Mouse (Mus musculus) lung, postnatal 10 days (tissue): ENCODE results near the gene Abcb4.
A peak's percentile ranks its signal among the peaks of the same experiment; 100 is the strongest.
"Not testable (repeated sequence)": the region's sequence is repeated elsewhere in the genome, so short reads cannot be mapped to it uniquely, and the experiment has no call there.

Experiments
- DNase-seq: peaks from one replicate; pipeline ENCODE4 v3.0.0; 2021

Abcb4 gene

DNA sequence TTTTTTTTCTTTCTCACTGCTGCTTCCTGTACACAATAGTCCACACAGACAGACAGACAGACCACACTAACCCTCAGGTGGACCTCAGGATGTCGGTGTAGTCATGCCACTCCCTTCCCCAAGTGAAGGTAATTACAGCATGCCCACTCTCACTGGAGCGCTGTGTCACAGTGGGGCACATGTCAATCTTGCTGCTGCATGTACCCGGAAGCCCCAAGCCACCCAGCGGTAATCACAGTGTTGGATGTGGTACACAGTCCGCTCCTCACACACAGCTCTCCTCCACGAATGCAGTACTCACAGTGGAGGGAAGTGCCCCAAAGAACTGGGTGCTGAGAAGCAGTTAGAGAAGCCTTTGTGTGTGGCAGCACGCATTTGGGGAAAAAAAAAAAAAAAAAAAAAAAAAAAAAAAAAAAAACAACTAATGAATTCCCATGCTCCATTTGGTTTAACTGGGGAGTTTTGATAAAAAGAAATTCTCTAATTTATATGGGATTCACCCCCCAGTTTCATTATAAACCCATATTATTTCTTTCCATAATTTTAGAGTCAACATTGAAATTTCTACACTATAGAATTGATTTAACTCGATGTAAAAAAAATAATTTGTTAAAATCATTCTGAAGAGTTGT is 18.2 kb downstream of the Abcb4 start:
- no peak for DNase-seq

DNA sequence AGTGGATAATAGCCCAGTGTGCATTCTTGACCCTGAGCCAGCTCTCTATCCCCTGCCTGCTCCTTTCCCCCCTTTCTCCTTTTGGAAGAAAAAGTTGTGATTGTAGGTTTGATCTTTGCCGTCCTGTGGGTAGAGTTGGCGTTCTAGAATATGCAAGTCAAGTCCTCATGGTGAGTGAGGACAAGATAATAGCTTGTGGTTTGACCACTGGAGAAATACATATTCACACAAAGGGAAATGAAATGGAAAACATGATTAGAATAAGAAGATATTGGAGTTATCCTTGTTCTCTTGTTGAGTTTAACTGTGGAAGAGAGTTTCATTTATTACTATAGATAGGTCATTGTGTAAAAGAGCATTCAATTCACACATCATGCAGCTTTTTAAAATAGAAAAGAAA is 22.9 kb downstream of the Abcb4 start:
- no peak for DNase-seq

DNA sequence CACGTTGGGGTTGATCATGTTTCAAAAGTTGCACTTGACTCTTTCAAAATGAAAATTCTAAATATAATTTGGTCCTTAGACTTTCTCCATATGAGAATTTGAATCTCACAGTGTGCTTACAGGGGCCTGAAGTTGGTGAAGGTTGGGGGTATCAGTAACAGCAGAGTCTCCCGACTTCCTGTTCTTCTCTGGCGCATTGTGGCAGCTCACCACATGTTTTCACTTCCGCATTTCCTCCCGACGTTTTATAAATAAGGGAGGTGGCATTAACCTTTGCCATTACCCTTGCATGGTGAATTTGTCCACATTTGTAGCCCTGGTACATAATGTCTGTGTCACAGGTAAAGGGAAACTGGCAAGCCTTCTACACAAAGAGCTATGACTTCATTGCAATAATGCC is 23.6 kb downstream of the Abcb4 start:
- DNase-seq, result no peak

DNA sequence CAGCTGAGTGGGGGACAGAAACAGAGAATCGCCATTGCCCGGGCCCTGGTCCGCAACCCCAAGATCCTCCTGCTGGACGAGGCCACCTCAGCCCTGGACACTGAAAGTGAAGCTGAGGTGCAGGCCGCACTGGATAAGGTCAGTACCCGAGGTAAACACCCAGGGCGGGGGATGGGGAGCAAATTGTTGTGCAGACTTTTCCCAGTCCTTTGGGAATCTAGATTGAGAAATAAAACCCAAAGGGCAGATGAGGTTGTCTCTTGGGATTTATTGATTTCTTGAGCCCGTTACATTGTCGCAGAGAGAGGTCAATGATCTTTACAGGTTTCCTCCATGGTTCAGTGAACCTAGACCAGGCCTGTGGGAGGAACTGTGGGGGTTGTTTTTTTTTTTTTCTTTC is 34.9 kb downstream of the Abcb4 start:
- no peak for DNase-seq

DNA sequence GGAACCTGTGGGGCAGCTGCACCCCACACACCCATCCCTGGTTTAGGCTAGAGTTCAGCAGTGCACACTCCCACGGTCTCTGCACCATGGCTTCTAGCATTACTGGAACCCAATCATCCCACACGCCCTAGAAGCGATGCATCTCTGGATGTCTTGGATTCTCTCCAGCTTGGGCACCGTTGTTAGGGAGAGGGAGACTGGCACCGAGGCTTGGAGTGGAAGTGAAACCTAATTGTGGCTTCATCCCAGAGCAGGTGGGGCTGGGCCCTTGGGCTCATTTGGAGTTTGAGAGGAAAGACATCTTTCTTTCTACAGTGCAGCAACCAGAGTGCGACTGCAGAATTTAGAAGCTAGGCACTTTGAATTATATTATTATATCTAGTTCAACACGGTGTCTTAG is 44.4 kb downstream of the Abcb4 start:
- DNase-seq, result no peak

DNA sequence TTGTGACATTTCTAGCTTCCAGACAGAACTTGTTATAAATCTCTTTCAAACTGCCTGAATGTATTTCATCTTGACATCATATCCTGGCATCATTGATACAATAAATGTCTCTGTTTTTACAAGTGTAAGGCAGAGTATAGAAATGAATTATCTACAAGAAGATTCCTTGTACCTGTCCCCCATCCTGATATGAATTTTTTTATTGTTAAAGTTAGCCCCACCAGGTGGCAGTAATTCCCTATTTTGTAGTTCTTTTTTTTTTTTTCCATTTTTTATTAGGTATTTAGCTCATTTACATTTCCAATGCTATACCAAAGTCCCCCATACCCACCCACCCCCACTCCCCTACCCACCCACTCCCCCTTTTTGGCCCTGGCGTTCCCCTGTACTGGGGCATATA is 47.7 kb downstream of the Abcb4 start:
- not testable (repeated sequence) for DNase-seq

GRCm38 (mm10) chr5:8943836-8944235 is 50.3 kb downstream of the Abcb4 start:
- DNase-seq, result no peak

DNA sequence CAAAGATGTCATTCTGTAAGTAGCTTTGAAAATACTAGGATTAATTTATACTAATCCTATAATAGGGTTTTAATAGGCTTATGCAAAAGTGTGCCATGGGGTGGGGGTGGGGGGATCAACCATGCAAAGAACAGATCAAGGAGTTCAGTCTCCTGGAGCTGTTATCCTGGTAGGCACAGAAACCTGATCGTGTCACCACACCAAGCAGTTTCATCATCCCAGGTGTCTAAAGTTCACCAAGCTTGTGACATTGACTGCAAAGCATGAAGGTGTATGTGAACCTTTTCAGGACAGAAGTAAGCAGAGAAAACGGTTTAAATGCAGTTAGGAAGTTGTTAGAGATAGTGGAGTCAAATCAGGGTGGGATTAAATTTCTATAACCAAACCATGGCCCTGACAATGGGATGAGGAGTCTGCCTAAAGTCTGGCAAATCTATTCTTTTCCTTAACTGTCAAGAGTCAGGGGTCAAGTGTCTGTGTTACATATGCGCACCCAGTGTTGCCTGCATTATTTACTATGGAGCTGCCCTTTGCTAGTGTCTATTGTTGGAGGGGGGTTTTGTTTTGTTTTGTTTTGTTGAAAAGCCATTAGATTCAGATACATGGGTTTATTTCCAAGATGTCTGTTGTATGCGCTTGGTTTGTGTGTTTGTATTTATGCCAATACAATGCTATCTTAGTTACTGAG is 54.0 kb downstream of the Abcb4 start:
- DNase-seq, result no peak

GRCm38 (mm10) chr5:8953660-8954059 is 60.1 kb downstream of the Abcb4 start:
- no peak for DNase-seq

DNA sequence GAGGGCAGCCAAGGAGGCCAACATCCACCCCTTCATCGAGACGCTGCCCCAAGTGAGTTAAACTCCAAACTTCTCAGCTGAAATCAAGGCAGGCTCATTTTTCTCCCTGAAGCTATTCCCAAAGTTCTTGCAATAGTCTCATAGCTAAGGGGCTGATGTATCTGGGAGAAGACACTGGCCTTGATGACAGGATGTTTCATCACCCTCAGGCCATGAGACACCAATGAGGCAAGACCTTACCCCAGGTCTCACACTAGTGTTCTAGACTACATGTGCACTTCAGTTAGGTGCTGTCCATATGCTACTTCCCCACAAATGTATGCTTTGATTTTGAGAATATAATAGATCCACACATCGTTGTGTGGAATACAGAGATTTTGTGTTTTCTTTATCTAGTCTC is 62.0 kb downstream of the Abcb4 start:
- DNase-seq, result no peak

DNA sequence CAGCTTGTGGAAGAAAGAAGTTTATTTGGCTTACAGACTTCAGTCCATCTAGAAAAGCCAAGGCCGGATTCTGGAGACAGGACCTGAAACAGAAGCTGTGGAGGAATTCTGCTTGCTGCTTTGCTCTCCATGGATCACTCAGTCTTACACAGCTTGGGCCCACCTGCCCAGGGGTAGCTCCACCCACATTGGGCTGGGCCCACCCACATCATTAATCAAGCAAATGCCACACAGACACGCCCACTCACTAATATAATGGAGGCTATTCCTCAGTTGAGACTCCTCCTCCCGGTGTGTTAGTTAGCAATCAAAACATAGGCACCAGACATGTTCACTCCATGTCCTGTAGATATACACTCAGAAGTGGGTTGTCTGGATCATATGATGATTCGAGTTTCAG is 67.0 kb downstream of the Abcb4 start:
- DNase-seq, result no peak

DNA sequence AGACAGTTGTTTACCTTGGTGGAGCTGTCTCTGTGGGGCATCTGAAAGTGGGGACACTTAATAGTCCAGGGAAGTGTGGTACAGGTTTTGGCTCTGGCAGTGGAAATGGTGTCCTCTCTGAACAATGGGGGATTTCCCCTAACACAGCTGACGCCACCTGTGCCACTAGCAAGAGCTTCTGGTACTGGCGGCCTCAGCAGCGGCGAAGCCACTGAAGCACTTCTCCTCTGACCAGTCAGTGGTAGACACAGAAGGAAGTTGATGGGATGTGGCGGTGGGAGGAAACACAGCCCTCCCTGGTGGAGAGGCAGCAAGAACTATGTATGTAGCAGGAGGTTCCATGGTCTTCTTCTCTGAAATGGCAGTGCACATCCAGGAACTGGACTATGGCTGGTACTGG is 71.0 kb downstream of the Abcb4 start:
- no peak for DNase-seq

- DNase-seq, result no peak
Observed at GRCm38 (mm10) chr5:8970694-8971093, 77.2 kb downstream of the Abcb4 start.

GRCm38 (mm10) chr5:8972355-8972754 is 78.8 kb downstream of the Abcb4 start:
- no peak for DNase-seq

- DNase-seq, result no peak
Observed at GRCm38 (mm10) chr5:8974721-8975120, 81.2 kb downstream of the Abcb4 start.

DNA sequence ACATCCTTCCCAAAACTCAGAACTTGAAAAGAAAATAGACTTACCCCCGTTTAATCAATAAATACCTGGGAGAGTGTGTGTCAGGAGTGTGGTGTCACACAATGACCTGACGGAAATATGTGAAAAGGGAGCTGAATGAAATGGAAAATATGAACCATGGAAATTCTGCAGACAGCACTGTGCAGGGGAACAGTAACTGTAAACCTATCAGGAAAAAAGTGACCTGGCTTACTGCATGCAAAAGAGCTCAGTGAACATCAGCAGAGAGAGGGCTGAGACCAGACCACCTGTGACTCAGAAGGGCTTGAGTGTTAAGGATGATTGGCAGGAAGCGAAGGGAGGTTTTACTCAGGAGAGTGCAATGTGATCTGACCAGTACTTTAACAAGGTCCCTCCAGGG is 92.0 kb downstream of the Abcb4 start:
- no peak for DNase-seq

GRCm38 (mm10) chr5:8987925-8988324 is 94.4 kb downstream of the Abcb4 start:
- DNase-seq, result no peak

- DNase-seq, result no peak
Observed at GRCm38 (mm10) chr5:8990526-8990925, 97.0 kb downstream of the Abcb4 start.

- no peak for DNase-seq
Observed at GRCm38 (mm10) chr5:8991626-8992025, 98.1 kb downstream of the Abcb4 start.

DNA sequence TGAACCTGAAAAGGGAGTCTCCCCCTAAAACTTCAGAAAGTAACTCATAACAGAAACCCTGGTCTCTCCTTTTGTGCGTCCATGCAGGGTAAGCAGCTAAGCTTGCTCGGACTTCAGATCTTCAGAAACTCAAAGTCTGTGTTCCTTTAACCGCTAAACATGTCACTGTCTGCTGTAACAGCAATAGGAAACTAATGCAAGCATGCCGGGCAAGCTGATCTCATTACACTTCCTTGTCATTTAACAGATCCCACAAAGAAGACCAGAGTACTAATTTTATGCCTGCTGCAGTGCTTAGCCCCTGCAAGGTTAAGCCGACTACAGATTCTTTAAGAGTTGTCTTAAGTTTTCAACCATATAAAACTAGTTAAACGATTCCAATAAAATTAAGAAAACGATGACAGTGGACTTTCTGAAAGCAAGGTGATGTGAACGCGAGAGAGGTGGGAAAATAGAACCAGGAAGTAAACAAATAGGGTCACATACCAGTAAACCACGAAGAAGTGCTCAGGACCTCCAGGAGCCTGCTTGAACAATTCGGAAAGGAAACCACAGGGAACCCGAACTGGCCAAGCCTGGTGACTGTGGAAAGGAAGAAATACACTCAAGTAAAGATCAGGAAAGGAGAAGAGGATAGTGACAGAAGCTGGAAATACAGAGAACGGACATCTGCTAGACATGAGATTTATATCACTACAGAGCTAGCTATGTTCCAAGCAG is 102.6 kb downstream of the Abcb4 start:
- DNase-seq, result no peak

GRCm38 (mm10) chr5:8996686-8997512 is 103.4 kb downstream of the Abcb4 start, which contains the start of gene Crot:
Gene Crot (minus strand): TSS chr5:8997324.
- DNase-seq, result peak; percentile 96

GRCm38 (mm10) chr5:8997513-8997895 is 104.0 kb downstream of the Abcb4 start:
- DNase-seq, result no peak

- no peak for DNase-seq
Observed at GRCm38 (mm10) chr5:8999108-8999507, 105.6 kb downstream of the Abcb4 start.
